In genomic region chr1:82741539-82741938, GRCm38 (mm10) we compare ENCODE assay signal across 37 mouse cellular contexts. TPM values are rescaled to one million over a fixed set of nuclear protein-coding genes. Genes with fewer than 3 reads are reported as not detected.
"Had no signal": no experiment of that assay in that cellular context is flagged by ENCODE, and none has a peak within 500 bp of the region (broad histone marks: within the 10 kb centered on the region; RNA-seq: fewer than 3 reads in every experiment).

No protein-coding gene starts in this region.

- H3K27me3 ChIP-seq: limb, embryonic 12.5 days; limb, embryonic 13.5 days; limb, embryonic 15.5 days; liver, embryonic 12.5 days; liver, embryonic 13.5 days; liver, embryonic 15.5 days; lung, embryonic 15.5 days; megakaryocyte, embryonic 14.5 days; midbrain, embryonic 12.5 days; midbrain, embryonic 15.5 days had no signal

- H3K4me3 ChIP-seq: left cerebral cortex, adult 2 months; limb, embryonic 10.5 days; limb, embryonic 12.5 days; limb, embryonic 13.5 days; limb, embryonic 15.5 days; liver, embryonic 12.5 days; liver, embryonic 13.5 days; liver, embryonic 15.5 days; lung, embryonic 15.5 days; megakaryocyte, embryonic 14.5 days; midbrain, embryonic 10.5 days; midbrain, embryonic 12.5 days; midbrain, embryonic 15.5 days; myocyte had no signal

- DNase-seq: left cerebral cortex, postnatal 4 days; liver; liver, embryonic 13.5 days; liver, postnatal 0 days; lung, adult 18-20 months; lung, adult 2 months; lung, embryonic 14.5 days; lung, postnatal 10 days; lung, postnatal 14 days; lung, postnatal 36 days; lung, postnatal 4 days; midbrain, embryonic 14.5 days had no signal

- H3K4me2 ChIP-seq: limb, embryonic 12.5 days; limb, embryonic 13.5 days; limb, embryonic 15.5 days; liver, embryonic 11.5 days; liver, embryonic 12.5 days; liver, embryonic 13.5 days; liver, embryonic 15.5 days; lung, embryonic 14.5 days; lung, embryonic 15.5 days; midbrain, embryonic 11.5 days; midbrain, embryonic 12.5 days; midbrain, embryonic 15.5 days had no signal

- H3K9ac ChIP-seq: limb, embryonic 12.5 days; limb, embryonic 13.5 days; limb, embryonic 15.5 days; liver, embryonic 12.5 days; liver, embryonic 13.5 days; liver, embryonic 14.5 days; liver, embryonic 15.5 days; liver, postnatal 0 days; lung, embryonic 14.5 days; lung, embryonic 15.5 days; midbrain, embryonic 12.5 days; midbrain, embryonic 15.5 days had no signal

- H3K4me1 ChIP-seq: limb, embryonic 10.5 days; limb, embryonic 12.5 days; limb, embryonic 13.5 days; limb, embryonic 15.5 days; liver, embryonic 15.5 days; lung, embryonic 15.5 days; midbrain, embryonic 10.5 days; midbrain, embryonic 12.5 days; midbrain, embryonic 15.5 days had no signal

- H3K27ac ChIP-seq: left cerebral cortex, adult 2 months; limb, embryonic 10.5 days; limb, embryonic 12.5 days; limb, embryonic 13.5 days; limb, embryonic 15.5 days; liver, embryonic 12.5 days; liver, embryonic 13.5 days; liver, embryonic 14.5 days; liver, embryonic 15.5 days; lung, embryonic 15.5 days; macrophage; midbrain, embryonic 10.5 days; midbrain, embryonic 12.5 days; midbrain, embryonic 15.5 days had no signal

- H3K9me3 ChIP-seq: limb, embryonic 10.5 days; limb, embryonic 12.5 days; limb, embryonic 13.5 days; limb, embryonic 15.5 days; liver, embryonic 12.5 days; liver, embryonic 13.5 days; liver, embryonic 15.5 days; lung, embryonic 15.5 days; megakaryocyte, embryonic 14.5 days; midbrain, embryonic 10.5 days; midbrain, embryonic 12.5 days; midbrain, embryonic 15.5 days had no signal

- ATAC-seq: liver, embryonic 12.5 days; liver, postnatal 0 days; lung, postnatal 0 days; midbrain, embryonic 15.5 days; midbrain, embryonic 16.5 days had no signal

RNA-seq across cellular contexts. Expression of gene Tm4sf20, which starts 26.7 kb away (rescaled TPM):
- polyA plus RNA-seq: limb, embryonic 10.5 days; limb, embryonic 11.5 days; limb, embryonic 14.5 days; limb, embryonic 15.5 days; liver, adult 2 months; liver, embryonic 11.5 days; liver, embryonic 12.5 days; liver, embryonic 13.5 days; liver, embryonic 14.5 days; liver, postnatal 0 days; lung, adult 2 months; lung, embryonic 14.5 days; lung, embryonic 16.5 days; macrophage; midbrain, embryonic 10.5 days; midbrain, postnatal 0 days; myocyte had no signal

RNA-seq across cellular contexts. Expression of gene Gm47791, which starts 29.5 kb away (rescaled TPM):
- polyA plus RNA-seq: limb, embryonic 10.5 days; limb, embryonic 11.5 days; limb, embryonic 12.5 days; limb, embryonic 13.5 days; limb, embryonic 14.5 days; limb, embryonic 15.5 days; liver, adult 2 months; liver, embryonic 11.5 days; liver, embryonic 12.5 days; liver, embryonic 13.5 days; liver, embryonic 14.5 days; liver, embryonic 15.5 days; liver, embryonic 16.5 days; liver, postnatal 0 days; lung, adult 2 months; lung, embryonic 14.5 days; lung, embryonic 15.5 days; lung, embryonic 16.5 days; lung, postnatal 0 days; macrophage; midbrain, embryonic 10.5 days; midbrain, embryonic 11.5 days; midbrain, embryonic 12.5 days; midbrain, embryonic 14.5 days; midbrain, embryonic 15.5 days; midbrain, embryonic 16.5 days; midbrain, postnatal 0 days; myocyte had no signal
